Mouse (Mus musculus) C2C12 (cell line): ENCODE results near the gene Thap8. TPM values are rescaled to one million over a fixed set of nuclear protein-coding genes. Genes with fewer than 3 reads are reported as not detected.

Experiments used
- H3K27me3 ChIP-seq: one replicate; pipeline ENCODE4 v1.6.1; 2011; ENCODE audit not compliant: control insufficient read depth, insufficient read depth, insufficient read length
- H3K36me3 ChIP-seq: one replicate; pipeline ENCODE4 v1.6.1; 2011; ENCODE audit not compliant: control insufficient read depth, insufficient read depth
- H3K4me3 ChIP-seq: one replicate; pipeline ENCODE4 v1.5.1; 2011; ENCODE audit warnings: mild to moderate bottlenecking, control low read depth; ENCODE audit not compliant: poor library complexity, insufficient read depth, severe bottlenecking
- H3K79me2 ChIP-seq: one replicate; pipeline ENCODE4 v1.6.1; 2011; ENCODE audit not compliant: control insufficient read depth, insufficient read depth
- H3K79me3 ChIP-seq: one replicate; pipeline ENCODE4 v1.6.1; 2011; ENCODE audit warnings: low read depth, control low read depth
- H3ac ChIP-seq: one replicate; pipeline ENCODE3; 2011; ENCODE audit warnings: low read depth; ENCODE audit not compliant: control insufficient read depth, insufficient read length
- CEBPB ChIP-seq: IDR thresholded peaks from one replicate; pipeline ENCODE4 v1.6.1; 2011; ENCODE audit warnings: low read depth, mild to moderate bottlenecking, control low read depth, moderate library complexity
- CTCF ChIP-seq: IDR thresholded peaks from one replicate; pipeline ENCODE4 v1.5.1; 2011; ENCODE audit not compliant: control insufficient read depth, insufficient read depth, insufficient read length
- FOSL1 ChIP-seq: IDR thresholded peaks from one replicate; pipeline ENCODE4 v1.8.0; 2011; ENCODE audit warnings: mild to moderate bottlenecking, low read length; ENCODE audit not compliant: poor library complexity, insufficient read depth, severe bottlenecking
- MAX ChIP-seq: IDR thresholded peaks from one replicate; pipeline ENCODE4 v1.6.1; 2011; ENCODE audit warnings: mild to moderate bottlenecking, control low read depth
- MYOD1 ChIP-seq: IDR thresholded peaks from one replicate; pipeline ENCODE4 v1.6.1; 2011; ENCODE audit warnings: low read depth; ENCODE audit not compliant: control insufficient read depth, insufficient read length
- MYOG ChIP-seq: IDR thresholded peaks from one replicate; pipeline ENCODE4 v1.6.1; 2011; ENCODE audit not compliant: control insufficient read depth, insufficient read length; ENCODE audit errors: extremely low read depth
- USF1 ChIP-seq: IDR thresholded peaks from one replicate; pipeline ENCODE4 v1.6.1; 2011; ENCODE audit warnings: low read depth, mild to moderate bottlenecking, control low read depth, moderate library complexity
- polyA plus RNA-seq: library from polyadenylated mRNA; unstranded; fragments of >200 nt; fragmentation: generic; extraction: Trizol; gene quantifications from one replicate; pipeline ENCODE4 v1.2.1, GENCODE M21; 2012; ENCODE audit warnings: missing spikeins

The Thap8 gene
- polyA plus RNA-seq, 1 experiment: 0.07 TPM

DNA sequence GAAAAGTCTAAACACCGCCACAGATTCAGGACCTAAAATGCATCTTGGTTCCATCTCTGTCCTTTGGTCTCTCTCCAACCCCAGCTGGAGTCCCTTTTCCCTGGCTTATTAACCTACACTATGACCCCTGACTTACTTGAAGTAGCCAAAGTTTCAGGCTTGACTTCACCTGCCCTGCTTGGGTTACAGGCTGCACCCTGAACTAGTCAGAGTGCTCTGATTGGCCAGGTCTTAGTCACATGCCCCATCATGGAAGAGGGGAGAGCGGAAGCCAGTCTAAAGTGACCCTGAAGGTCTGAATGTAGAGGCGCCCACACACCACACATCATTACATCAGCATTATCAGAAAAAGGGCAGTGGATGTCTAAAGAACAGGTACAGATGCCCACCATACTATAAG is 38.2 kb downstream of the Thap8 start:
- H3ac ChIP-seq: no peak overlapping the region
- H3K4me3 ChIP-seq: no peak overlapping the region
- no peaks in the 10 kb centered on the region for H3K27me3 ChIP-seq
- H3K79me2 ChIP-seq: peaks cover 4% of the 10 kb centered on the region
- peak; percentile 54 for TF ChIP-seq USF1
- TF ChIP-seq MAX: no peak
- no peak for TF ChIP-seq CTCF
- no peak for TF ChIP-seq CEBPB
- no peak for TF ChIP-seq FOSL1
- H3K79me3 ChIP-seq: no peaks in the 10 kb centered on the region
- H3K36me3 ChIP-seq: no peaks in the 10 kb centered on the region

- Histone ChIP-seq H3K79me3 (no peaks in the 10 kb centered on the region), H3ac (no peak overlapping the region), H3K27me3 (no peaks in the 10 kb centered on the region), H3K4me3 (no peak overlapping the region), H3K79me2 (peaks cover 4% of the 10 kb centered on the region), H3K36me3 (no peaks in the 10 kb centered on the region)
- no peak for TF ChIP-seq USF1
- TF ChIP-seq FOSL1: no peak
- TF ChIP-seq CTCF: no peak
- TF ChIP-seq MYOG: no peak
- no peak for TF ChIP-seq MAX
- TF ChIP-seq CEBPB: no peak
- no peak for TF ChIP-seq MYOD1
Measured at GRCm38 (mm10) chr7:30320946-30321345, 41.1 kb downstream of the Thap8 start.

GRCm38 (mm10) chr7:30321539-30322284 is 41.8 kb downstream of the Thap8 start, which contains the start of gene E130208F15Rik:
E130208F15Rik (plus strand) TSS chr7:30321740.
- Histone ChIP-seq H3ac (peak within 1 kb of the TSS; percentile 75), H3K27me3 (no peaks in the 10 kb centered on the region), H3K4me3 (peak within 1 kb of the TSS; percentile 52), H3K79me3 (no peaks in the 10 kb centered on the region), H3K79me2 (peaks cover 4% of the 10 kb centered on the region), H3K36me3 (no peaks in the 10 kb centered on the region)
- TF ChIP-seq CEBPB (no peak), CTCF (no peak), MYOD1 (no peak), MAX (no peak), USF1 (no peak), FOSL1 (no peak), MYOG (no peak)

DNA sequence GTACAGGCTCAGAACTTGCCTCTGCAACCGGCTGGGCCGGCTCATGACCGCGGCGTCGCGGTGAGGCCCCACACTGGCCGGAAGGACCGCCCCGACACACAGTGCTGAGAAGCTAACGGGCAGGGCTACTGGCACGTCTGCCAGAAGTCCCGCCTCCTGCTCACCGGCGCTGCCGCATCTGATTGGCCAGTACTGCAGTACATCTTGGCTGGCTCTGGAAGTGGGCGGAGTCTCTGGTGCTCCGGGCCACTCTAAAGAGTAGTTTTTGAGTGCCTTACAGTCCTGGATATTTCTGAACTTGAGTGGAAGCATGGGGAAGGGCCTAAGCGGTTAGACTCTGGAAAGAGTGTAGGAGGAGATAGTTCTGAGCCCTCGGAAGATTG is 42.4 kb downstream of the Thap8 start:
- H3K79me3 ChIP-seq: no peaks in the 10 kb centered on the region
- H3K79me2 ChIP-seq: peaks cover 4% of the 10 kb centered on the region
- H3ac ChIP-seq: peak overlapping the region; percentile 75
- no peaks in the 10 kb centered on the region for H3K36me3 ChIP-seq
- H3K4me3 ChIP-seq: peak overlapping the region; percentile 52
- TF ChIP-seq USF1 (no peak), CTCF (no peak), MYOD1 (no peak), MAX (no peak), MYOG (no peak), CEBPB (no peak), FOSL1 (no peak)
- peaks cover 4% of the 10 kb centered on the region for H3K27me3 ChIP-seq

- Histone ChIP-seq H3K79me2 (peaks cover 4% of the 10 kb centered on the region), H3K27me3 (peaks cover 5% of the 10 kb centered on the region)
- TF ChIP-seq MAX (no peak), CEBPB (no peak), MYOG (no peak), MYOD1 (no peak), USF1 (no peak), FOSL1 (no peak), CTCF (no peak)
Measured at GRCm38 (mm10) chr7:30322865-30323264, 43.0 kb downstream of the Thap8 start.

DNA sequence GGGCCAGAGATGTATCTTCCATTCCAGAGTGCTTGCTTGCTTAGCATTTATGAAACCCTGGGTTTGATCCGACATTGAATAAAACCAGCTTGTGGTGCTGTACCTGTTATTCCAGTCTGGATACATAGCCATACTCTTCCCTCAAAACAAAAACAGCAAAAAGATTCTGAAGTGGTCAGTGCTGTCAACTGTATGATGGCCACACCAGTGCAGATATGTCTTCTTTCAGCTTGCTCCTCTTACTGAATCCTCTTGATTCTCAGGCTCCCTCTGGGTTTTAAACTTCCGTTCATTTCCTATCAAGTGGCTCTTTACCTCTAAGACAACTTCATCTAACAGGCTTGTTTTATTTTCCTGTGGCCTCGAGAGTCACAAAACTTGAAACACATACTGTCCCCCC is 43.9 kb downstream of the Thap8 start, which contains the start of gene Sdhaf1:
Gene Sdhaf1, minus strand, starts transcription at position 101 of the 400 bp plus-strand sequence.
- Histone ChIP-seq H3K36me3 (no peaks in the 10 kb centered on the region), H3K79me3 (no peaks in the 10 kb centered on the region), H3K4me3 (no peak within 1 kb of the TSS), H3K27me3 (peaks cover 5% of the 10 kb centered on the region), H3ac (no peak within 1 kb of the TSS), H3K79me2 (peaks cover 4% of the 10 kb centered on the region)
- no peak for TF ChIP-seq MAX
- TF ChIP-seq CTCF: no peak
- TF ChIP-seq FOSL1: no peak
- no peak for TF ChIP-seq CEBPB
- TF ChIP-seq USF1: no peak
- no peak for TF ChIP-seq MYOD1
- TF ChIP-seq MYOG: no peak

More at GRCm38 (mm10) chr7:30322865-30323264, 43.0 kb downstream of the Thap8 start:
- no peaks in the 10 kb centered on the region for H3K36me3 ChIP-seq
- H3K79me3 ChIP-seq: no peaks in the 10 kb centered on the region
- H3K4me3 ChIP-seq: no peak overlapping the region
- no peak overlapping the region for H3ac ChIP-seq
